Mouse (Mus musculus) embryonic stem cell, embryonic (primary cell): ENCODE data around the gene Olfr1392.

Source experiments
- CTCF ChIA-PET, 4 experiments: fragments of 300-600 bp in 2 of 4; fragments of 350-600 bp in 2 of 4; sonication (Branson Sonifier 250); formaldehyde crosslinking; loops; one replicate each; lab custom pipeline; 2022; ENCODE audit warnings: inconsistent platforms in 2 of 4; lab: Charles Lee
- POLR2A ChIA-PET, 4 experiments: fragments of 300-600 bp in 2 of 4; fragments of 350-600 bp in 2 of 4; sonication (Branson Sonifier 250); formaldehyde crosslinking; loops; one replicate each; lab custom pipeline; 2022; ENCODE audit warnings: antibody characterized with exemption in 4 of 4, inconsistent platforms in 1 of 4; lab: Charles Lee

The Olfr1392 gene

DNA sequence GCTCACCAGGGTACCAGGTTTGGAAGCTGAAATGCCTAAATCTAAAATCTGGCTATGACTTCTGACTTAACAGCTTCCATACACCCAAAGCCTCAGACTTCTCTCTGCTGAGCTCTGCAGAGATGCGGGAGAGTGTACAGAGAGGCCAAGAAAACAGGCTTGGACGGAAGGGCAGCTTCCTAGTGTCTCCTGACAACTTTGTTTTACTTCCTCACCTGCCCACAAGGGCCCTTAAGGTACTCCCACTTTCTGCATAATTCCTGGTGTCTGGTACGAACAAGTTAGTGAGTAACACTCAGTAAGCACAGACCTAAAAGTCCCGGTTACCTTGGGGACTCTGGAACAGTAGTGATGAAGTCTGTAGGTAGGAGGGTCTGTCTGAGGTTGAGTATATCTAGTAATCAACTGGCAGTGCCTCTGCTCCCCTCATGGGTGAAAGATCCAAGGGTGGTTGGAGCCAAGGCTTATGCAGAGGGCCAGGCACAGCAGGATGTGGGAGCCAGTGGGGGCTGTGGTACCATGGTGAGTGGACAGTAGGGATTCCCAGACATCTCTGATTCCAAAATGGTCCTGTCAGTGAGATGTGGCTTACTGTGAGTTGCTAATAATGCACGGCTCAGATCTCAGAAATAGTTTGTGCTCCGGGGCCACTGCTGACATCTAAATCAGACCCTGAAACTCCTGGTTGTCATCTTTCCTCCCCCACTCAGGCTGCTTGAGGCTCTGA, 35.9 kb upstream of the Olfr1392 start:
- POLR2A ChIA-PET: no interaction called here
- CTCF ChIA-PET: no interaction called here

DNA sequence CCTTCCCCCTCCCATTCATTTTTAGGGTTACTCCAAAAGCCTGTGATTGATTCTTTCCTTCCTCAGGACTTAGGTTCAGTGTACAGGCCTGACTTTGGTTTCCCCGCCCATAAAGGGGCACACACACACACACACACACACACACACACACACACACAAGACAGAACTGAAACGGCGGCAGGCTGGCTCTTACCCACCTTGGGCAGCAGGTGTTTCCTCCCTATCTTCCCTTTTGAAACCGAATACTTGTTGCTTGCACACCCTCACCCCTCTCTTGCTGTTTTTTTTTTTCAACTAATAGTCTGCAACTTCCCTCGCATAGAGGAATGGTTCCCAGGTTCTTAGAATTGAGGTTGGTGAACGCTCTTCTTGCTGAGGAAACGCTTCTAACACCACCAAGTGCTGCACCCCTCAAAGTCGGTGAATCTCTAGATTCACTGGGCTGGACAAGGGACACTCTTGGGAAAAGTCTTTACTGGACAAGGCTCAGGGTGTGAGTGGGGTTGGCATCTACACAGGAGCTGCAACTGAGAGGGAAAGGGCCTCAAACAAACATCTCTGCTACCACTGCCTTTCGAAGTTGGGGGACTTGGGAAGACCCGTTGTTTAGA, 35.2 kb upstream of the Olfr1392 start:
- CTCF ChIA-PET: no interaction called here
- POLR2A ChIA-PET: interaction anchor here in 2 of 4 experiments (1.2 to 1.4 kb wide), 4 partner anchors 11 to 47 kb away, joined by 3 to 8 read pairs (median 4); partner anchors contain the start of gene Zfp62 (in 2 of the 2)

DNA sequence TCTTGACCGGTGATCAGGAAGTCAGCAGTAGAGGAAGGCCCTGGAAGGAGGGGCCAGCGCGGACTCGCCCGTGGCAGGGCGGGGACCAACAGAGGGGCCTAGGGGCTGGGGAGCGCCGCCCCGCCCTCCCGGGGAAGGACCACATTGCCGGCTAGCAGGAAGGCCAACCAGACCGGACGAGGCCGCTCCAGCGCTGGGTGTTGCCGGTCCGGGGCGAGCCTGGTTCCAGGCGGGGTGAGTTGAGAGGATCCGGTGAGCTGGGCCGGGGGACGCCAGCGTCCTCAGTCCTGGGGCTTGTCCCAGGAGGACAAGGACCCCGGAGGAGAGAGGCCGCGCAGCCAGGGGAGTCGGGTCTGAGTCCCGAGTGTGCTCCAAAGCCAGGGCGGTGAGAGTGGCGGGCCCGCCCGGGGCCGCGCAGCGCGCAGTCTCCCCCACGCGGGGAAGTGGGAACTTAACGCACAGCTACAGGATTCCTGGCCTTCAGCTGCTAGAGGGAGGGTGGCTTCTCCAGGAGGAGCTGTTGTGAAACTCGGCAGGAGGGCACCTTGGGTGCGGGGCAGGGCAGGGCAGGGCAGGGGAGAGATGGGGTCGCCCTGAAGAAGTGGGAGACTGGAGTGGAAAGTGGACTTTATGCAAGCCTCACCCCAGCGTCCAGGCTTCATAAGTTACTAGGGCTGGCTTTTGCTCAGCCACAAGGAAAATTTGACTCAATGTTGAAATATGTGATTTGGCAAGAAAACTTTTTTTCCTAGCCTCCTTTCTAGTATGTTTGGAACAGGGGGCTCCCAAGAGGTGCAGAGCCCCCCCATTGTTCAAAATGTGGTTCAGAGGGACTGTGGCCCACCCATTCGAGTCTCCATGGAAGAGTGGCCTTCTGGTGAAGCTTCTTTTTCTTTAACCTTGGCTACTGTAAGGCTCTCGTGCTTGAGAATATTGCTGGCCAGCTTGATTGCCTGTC, 34.4 kb upstream of the Olfr1392 start:
- ChIA-PET POLR2A (interaction anchor here in 2 of 4 experiments (1.2 to 1.4 kb wide), 4 partner anchors 11 to 48 kb away, joined by 3 to 8 read pairs (median 4); partner anchors contain the start of gene Zfp62 (in 2 of the 2)), CTCF (interaction anchor here in 1 of 4 experiments (0.8 kb wide), 1 partner anchor 15 kb away, joined by 3 read pairs; no protein-coding TSS in a partner anchor)

DNA sequence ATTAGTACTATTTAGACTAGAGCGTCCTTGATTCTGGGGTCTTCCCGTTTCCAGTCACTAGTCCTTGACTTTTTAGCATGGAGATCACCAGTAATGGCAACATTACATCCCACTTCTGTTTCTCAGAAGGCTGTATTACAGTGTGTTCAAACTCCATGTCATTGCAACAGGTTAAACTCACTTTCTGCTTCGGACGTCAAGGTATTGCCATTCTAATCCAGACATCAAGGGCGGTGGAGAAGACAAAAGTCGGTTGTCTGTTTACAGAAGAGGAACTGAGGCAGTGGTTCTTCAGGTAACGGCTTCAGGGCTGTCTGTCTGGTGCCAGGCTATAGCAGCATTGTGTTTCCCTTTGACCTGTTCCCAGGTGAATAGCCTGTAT, 33.7 kb upstream of the Olfr1392 start:
- POLR2A ChIA-PET: interaction anchor here in 2 of 4 experiments (1.2 to 1.4 kb wide), 4 partner anchors 10 to 49 kb away, joined by 3 to 8 read pairs (median 4); partner anchors contain the start of gene Zfp62 (in 2 of the 2)
- CTCF ChIA-PET: interaction anchor here in 1 of 4 experiments (0.8 kb wide), 1 partner anchor 16 kb away, joined by 3 read pairs; no protein-coding TSS in a partner anchor

DNA sequence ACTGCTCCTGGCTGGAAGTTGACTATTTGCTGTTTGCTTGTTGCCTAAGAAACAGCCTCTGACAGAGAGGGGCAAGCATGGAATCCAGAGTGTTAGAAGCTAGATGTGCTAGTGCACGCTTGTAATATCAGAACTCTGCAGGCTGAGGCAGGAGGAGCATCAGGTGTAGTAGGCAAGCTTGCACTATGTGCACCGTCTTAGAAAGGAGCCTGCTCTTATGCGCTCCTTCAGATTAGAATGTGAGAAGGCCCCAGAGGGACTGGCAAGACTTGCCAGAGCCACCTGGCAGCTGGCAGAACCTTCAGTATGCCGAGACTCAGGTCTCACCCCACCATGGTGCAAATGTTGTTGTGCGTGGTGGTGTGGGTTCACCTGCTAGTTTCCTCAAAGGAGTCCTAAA, 33.0 kb upstream of the Olfr1392 start:
- ChIA-PET POLR2A (interaction anchor here in 1 of 4 experiments (0.7 kb wide), 1 partner anchor 381 kb away, joined by 3 read pairs; no protein-coding TSS in a partner anchor), CTCF (no interaction called here)

DNA sequence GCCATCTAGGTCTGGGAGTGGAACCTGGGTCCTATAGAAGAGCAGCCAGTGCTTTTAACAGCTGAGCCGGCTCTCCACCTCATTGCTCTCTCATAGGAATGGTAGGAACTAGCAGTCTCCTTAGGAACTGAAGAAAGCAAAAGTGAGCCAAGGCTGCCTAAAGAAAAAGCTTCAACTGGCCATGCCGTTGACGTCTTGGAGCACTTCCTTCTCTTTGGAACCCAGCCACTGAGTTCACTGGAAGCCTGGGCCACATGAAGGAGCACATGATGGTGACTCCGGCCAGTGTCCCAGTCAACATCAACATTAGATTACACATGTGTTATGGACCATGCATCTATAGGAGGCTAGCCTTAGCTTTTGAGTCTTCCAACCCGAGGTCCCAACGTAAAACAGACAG, 32.0 kb upstream of the Olfr1392 start:
- ChIA-PET POLR2A (interaction anchor here in 2 of 4 experiments (0.9 to 1.9 kb wide), 4 partner anchors 9 to 34 kb away, joined by 3 to 5 read pairs (median 4); partner anchors contain the start of gene Mgat1 (in 1 of the 2)), CTCF (interaction anchor here in 1 of 4 experiments (0.6 kb wide), 1 partner anchor 891 kb away, joined by 3 read pairs; no protein-coding TSS in a partner anchor)

DNA sequence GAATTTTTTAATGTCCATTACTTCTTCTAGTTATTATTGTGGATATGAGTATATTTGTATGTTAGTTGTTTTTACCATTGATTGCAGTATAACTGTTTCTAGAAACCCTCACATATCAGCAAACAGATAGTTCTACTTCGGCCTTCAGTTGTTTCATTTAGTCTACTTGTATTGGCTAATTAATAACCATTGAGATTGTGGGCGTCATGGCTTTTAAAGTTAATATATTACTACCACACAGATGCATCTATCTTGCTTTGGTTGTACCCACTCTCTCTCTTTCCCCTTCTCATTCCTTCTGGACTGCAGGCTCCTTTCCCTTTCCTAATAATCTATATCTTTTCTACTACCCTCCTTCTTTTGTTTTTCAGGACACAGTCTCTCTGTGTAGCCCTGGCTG, 25.8 kb upstream of the Olfr1392 start:
- CTCF ChIA-PET: no interaction called here
- POLR2A ChIA-PET: no interaction called here

DNA sequence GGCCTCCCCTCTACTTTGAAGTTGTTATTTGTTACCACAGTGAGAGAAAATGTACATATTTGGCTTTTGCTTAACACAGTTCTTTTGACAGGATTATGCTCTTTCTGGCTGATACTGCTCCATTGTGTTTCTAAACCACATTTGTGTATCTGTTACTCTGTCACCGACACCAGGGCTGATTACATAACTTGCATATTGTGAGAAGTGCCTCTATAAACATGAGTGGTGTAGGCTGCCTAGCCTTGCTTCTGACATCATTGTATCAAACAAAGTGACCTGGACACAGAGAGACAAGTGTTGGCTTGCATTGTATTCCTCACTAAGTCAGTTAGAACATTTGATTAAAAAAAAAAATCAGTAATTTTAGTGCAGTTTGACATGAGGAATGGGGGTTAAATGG, 25.3 kb upstream of the Olfr1392 start:
- ChIA-PET CTCF (no interaction called here), POLR2A (no interaction called here)

DNA sequence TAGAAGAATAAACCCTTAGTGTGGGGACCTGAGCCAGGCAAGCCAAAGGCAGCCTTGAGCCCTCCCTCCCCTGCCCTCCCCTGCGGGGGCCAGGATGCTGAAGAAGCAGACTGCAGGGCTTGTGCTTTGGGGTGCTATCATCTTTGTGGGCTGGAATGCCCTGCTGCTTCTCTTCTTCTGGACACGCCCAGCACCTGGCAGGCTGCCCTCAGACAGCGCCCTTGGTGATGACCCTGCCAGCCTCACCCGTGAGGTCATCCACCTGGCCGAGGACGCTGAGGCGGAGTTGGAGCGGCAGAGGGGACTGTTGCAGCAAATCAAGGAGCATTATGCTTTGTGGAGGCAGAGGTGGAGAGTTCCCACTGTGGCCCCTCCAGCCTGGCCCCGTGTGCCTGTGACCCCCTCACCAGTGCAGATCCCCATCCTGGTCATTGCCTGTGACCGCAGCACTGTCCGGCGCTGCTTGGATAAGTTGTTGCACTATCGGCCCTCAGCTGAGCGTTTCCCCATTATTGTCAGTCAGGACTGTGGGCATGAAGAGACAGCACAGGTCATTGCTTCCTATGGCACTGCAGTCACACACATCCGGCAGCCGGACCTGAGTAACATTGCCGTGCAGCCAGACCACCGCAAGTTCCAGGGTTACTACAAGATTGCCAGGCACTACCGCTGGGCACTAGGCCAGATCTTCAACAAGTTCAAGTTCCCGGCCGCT, 24.3 kb upstream of the Olfr1392 start:
- CTCF ChIA-PET: interaction anchor here in 1 of 4 experiments (1.1 kb wide), 1 partner anchor 376 kb away, joined by 3 read pairs; no protein-coding TSS in a partner anchor
- POLR2A ChIA-PET: interaction anchor here in 3 of 4 experiments (0.5 to 2.2 kb wide), 10 partner anchors 10 to 462 kb away, joined by 3 to 13 read pairs (median 5); partner anchors contain the start of genes Zfp62 (in 3 of the 3) and Rack1 (in 1 of the 3)

DNA sequence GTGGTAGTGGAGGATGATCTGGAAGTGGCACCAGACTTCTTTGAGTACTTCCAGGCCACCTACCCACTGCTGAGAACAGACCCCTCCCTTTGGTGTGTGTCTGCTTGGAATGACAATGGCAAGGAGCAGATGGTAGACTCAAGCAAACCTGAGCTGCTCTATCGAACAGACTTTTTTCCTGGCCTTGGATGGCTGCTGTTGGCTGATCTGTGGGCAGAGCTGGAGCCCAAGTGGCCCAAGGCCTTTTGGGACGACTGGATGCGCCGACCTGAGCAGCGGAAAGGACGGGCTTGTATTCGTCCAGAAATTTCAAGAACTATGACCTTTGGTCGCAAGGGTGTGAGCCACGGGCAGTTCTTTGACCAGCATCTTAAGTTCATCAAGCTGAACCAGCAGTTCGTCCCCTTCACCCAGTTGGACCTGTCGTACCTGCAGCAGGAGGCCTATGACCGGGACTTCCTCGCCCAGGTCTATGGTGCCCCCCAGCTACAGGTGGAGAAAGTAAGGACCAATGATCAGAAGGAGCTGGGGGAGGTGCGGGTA, 23.7 kb upstream of the Olfr1392 start:
- ChIA-PET CTCF (interaction anchor here in 2 of 4 experiments (0.6 to 1.1 kb wide), 3 partner anchors 10 to 375 kb away, joined by 3 read pairs; no protein-coding TSS in a partner anchor), POLR2A (interaction anchor here in 3 of 4 experiments (0.5 to 2.2 kb wide), 16 partner anchors 8 to 462 kb away, joined by 3 to 13 read pairs (median 4); partner anchors contain the start of genes Zfp62 (in 3 of the 3) and Rack1 (in 1 of the 3))

DNA sequence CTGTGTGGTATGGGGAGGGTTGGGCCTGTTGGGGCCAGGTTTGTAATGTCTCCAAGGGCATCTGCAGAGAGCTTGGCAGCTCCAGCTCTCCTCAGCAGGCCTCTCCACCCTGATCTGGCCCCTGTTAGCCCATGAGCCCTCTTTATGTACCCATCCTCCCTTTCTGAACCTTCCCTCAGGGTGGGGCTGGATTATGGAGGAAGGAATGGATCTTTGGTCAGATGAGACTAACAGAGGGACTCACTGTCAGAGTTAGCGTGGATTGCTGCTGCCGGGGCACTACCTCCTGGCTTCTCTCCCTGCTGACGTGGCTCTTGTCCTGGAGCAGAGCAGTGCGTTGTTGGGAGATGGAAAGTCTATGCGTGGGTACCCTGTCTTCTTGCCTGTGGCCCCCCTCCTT, 22.8 kb upstream of the Olfr1392 start:
- CTCF ChIA-PET: interaction anchor here in 1 of 4 experiments (1.0 to 1.1 kb wide), 2 partner anchors 9 to 374 kb away, joined by 3 read pairs; no protein-coding TSS in a partner anchor
- POLR2A ChIA-PET: interaction anchor here in 3 of 4 experiments (0.6 to 2.4 kb wide), 8 partner anchors 9 to 470 kb away, joined by 3 to 13 read pairs (median 6); partner anchors contain the start of gene Zfp62 (in 2 of the 3)

DNA sequence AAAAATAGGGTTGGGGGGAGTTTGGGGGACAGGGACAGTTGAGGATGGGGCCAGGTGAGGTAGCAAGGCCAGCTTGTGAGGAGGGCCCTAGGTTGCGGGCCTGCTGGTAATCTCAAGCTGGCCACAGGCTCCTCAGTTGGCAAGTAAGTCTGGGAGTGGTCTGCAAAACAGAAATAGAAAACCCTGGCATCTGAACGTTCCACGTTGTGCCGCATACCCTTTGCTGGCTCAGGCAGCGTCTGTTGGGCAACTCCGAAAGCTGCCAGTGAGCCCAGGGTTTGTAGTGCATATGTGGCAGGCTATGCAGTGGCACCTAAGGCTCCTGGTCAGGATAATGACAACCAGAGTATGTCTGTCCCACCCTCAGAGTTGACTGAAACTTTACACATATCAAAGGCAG, 21.9 kb upstream of the Olfr1392 start:
- CTCF ChIA-PET: no interaction called here
- POLR2A ChIA-PET: interaction anchor here in 2 of 4 experiments (2.2 to 2.4 kb wide), 2 partner anchors 18 to 60 kb away, joined by 6 read pairs; partner anchors contain the start of gene Zfp62 (in 1 of the 2)

DNA sequence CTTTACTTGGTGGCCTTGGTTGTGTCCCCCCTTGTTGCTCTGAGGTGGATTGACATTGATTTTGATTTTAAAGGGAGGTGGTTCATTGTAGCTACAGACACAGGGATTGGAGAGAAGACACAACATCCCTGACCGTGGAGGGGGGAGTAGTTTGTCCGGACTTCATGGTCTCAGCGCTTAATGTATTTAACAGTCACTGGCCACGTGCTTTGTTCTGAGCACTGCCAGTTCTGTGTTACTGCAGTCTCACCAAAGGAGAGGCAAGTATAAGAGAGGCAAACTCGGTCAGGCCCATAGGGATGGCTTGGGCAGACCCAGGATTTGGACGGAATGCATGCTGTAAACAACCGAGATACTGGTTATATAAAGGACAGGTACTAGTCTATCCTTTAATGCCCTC, 21.0 kb upstream of the Olfr1392 start:
- POLR2A ChIA-PET: interaction anchor here in 3 of 4 experiments (1.0 to 2.4 kb wide), 5 partner anchors 10 to 61 kb away, joined by 3 to 6 read pairs (median 3); partner anchors contain the start of gene Zfp62 (in 1 of the 3)
- CTCF ChIA-PET: interaction anchor here in 1 of 4 experiments (0.6 kb wide), 1 partner anchor 1036 kb away, joined by 3 read pairs; no protein-coding TSS in a partner anchor

DNA sequence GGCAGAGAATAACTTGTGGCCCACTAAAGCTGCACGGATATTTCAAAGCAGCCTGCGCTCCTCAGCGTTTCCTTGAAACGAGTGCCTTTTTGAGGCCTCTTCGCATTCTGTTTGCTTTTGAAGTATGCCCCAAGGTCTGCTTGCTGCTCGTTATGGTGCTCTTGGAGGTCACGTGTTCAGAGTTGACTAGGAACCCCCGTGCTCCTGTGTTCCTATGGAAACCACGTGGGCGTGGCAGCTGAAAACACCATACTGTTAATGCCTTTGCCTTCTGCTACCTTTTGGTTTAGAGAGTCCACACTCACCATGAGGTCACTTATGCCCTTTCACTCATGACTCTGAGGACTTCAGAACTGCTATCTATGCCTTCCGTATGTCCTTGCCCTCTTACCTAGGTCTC, 20.5 kb upstream of the Olfr1392 start:
- POLR2A ChIA-PET: interaction anchor here in 3 of 4 experiments (1.0 to 2.0 kb wide), 5 partner anchors 10 to 62 kb away, joined by 3 to 6 read pairs (median 3); partner anchors contain the start of gene Zfp62 (in 1 of the 3)
- CTCF ChIA-PET: no interaction called here

DNA sequence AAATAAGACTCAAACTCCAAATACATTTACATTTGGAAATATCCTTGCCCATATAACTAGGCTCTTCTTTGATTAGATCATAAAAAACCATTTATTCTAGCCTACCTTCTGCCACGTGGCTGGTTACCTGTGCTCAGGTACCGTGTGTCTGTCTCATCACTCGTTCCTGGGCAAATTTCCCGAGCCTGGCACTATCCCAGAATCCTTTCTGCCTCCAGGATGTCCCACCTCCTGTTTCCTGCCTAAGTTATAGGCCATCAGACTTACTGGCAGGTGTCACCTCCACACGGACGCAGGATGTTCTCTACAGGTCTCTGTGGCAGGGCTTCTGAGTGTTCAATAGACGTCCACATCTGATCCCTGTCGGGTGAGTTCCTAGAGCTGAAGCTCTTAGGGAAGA, 20.0 kb upstream of the Olfr1392 start:
- ChIA-PET CTCF (interaction anchor here in 1 of 4 experiments (0.6 kb wide), 1 partner anchor 50 kb away, joined by 6 read pairs; no protein-coding TSS in a partner anchor), POLR2A (interaction anchor here in 3 of 4 experiments (1.0 to 2.0 kb wide), 4 partner anchors 11 to 62 kb away, joined by 3 to 6 read pairs (median 4); partner anchors contain the start of gene Zfp62 (in 1 of the 3))

DNA sequence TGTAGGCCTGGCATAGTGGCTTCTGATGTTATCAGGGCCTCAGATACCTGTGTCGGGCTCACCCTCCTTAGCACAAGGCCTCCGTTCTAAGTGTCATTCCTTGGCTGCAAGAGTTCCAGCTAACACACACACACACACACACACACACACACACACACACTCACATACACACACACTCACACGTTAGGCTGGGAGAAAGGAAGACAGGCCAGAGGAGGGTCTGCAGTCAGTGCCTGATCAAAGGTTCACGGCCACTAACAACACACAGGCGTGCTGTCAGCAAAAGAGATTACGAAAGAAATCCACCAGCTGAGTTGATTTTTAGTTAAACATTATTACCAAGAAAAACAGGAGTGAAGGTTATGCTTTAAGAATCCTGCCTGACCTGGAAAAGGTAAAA, 18.4 kb upstream of the Olfr1392 start:
- ChIA-PET CTCF (interaction anchor here in 2 of 4 experiments (0.6 to 0.8 kb wide), 2 partner anchors 9 to 476 kb away, joined by 4 read pairs; no protein-coding TSS in a partner anchor), POLR2A (interaction anchor here in 1 of 4 experiments (2.8 kb wide), 1 partner anchor 64 kb away, joined by 10 read pairs; the partner anchor contains the start of gene Zfp62)
